9 mouse cellular contexts compared by ENCODE assay signal in genomic region chr1:120074931-120075330, GRCm38 (mm10). TPM values are rescaled to one million over a fixed set of nuclear protein-coding genes. Genes with fewer than 3 reads are reported as not detected.
DNase-seq lines count a peak whose midpoint lies in the region; ATAC-seq and TF ChIP-seq lines count a peak whose summit lies in the region.
"Had no signal": no experiment of that assay in that cellular context is flagged by ENCODE, and none has a peak within 500 bp of the region (broad histone marks: within the 10 kb centered on the region; RNA-seq: fewer than 3 reads in every experiment).

No protein-coding gene starts in this region.

- TF ChIP-seq EP300 in stomach, postnatal 0 days (optimal IDR thresholded peaks at IDR 0.05), result no peak

- H3K9me3 ChIP-seq in lung, embryonic 15.5 days, result no peaks in the 10 kb centered on the region
- no peaks in the 10 kb centered on the region for H3K9me3 ChIP-seq in stomach, postnatal 0 days (ENCODE audit: control insufficient read depth, low read length)
- no peaks in the 10 kb centered on the region for H3K9me3 ChIP-seq in midbrain, embryonic 13.5 days
- H3K9me3 ChIP-seq: hindbrain, embryonic 15.5 days had no signal

- 58% methylated on average over 4 of the region's 4 CpGs for WGBS in lung, embryonic 15.5 days
- 19% methylated on average over 4 of the region's 4 CpGs for WGBS in kidney, adult 2 months
- WGBS in stomach, postnatal 0 days, result 76% methylated on average over 4 of the region's 4 CpGs
- 70% methylated on average over 4 of the region's 4 CpGs for WGBS in midbrain, embryonic 13.5 days

- no peak overlapping the region for H3K9ac ChIP-seq in lung, embryonic 15.5 days
- no peak overlapping the region for H3K9ac ChIP-seq in stomach, postnatal 0 days (ENCODE audit: low read length)
- no peak overlapping the region for H3K9ac ChIP-seq in midbrain, embryonic 13.5 days (replicated peaks)
- H3K9ac ChIP-seq: hindbrain, embryonic 15.5 days had no signal

- peak overlapping the region; percentile 15; the same call in 1 of the 2 replicates for H3K27ac ChIP-seq in lung, embryonic 15.5 days
- peak overlapping the region; percentile 40 for H3K27ac ChIP-seq in kidney, adult 2 months (ENCODE audit: insufficient read depth, low read depth, low read length)
- H3K27ac ChIP-seq in stomach, postnatal 0 days (replicated peaks), result peak overlapping the region; percentile 49; the same call in 1 of the 2 replicates
- H3K27ac ChIP-seq in midbrain, embryonic 13.5 days, result no peak overlapping the region
- H3K27ac ChIP-seq: hindbrain, embryonic 15.5 days had no signal

- no peak for TF ChIP-seq POLR2A in kidney, adult 2 months (IDR thresholded peaks at IDR 0.05; ENCODE audit: low read depth, low read length)

- ATAC-seq in lung, embryonic 15.5 days (ENCODE audit: borderline replicate concordance, extremely low read depth, low FRiP score, low TSS enrichment), result no peak
- no peak for ATAC-seq in stomach, postnatal 0 days (ENCODE audit: low FRiP score, low TSS enrichment)
- no peak for ATAC-seq in midbrain, embryonic 13.5 days

- TF ChIP-seq CTCF in kidney, adult 2 months (conservative IDR thresholded peaks at IDR 0.05; ENCODE audit: insufficient read depth, insufficient read length, low read depth, low read length), result no peak
- no peak for TF ChIP-seq CTCF in stomach, postnatal 0 days (IDR thresholded peaks at IDR 0.05; ENCODE audit: low read depth)

- DNase-seq in cerebellum, adult 11-12 months, result peak; percentile 26
- DNase-seq in cerebellum, postnatal 4 days (ENCODE audit: low spot score in 2 of 2), result no peak
- DNase-seq in lung, postnatal 14 days, result no peak
- DNase-seq in kidney, adult 2 months, result peak; percentile 78
- DNase-seq in stomach, postnatal 0 days (ENCODE audit: low spot score), result no peak
- no peak for DNase-seq in frontal cortex, postnatal 36 days (ENCODE audit: low spot score in 2 of 2)

- H3K36me3 ChIP-seq in lung, embryonic 15.5 days, result no peaks in the 10 kb centered on the region
- H3K36me3 ChIP-seq in kidney, adult 2 months (ENCODE audit: control insufficient read depth, insufficient read depth, low read length), result no peaks in the 10 kb centered on the region
- H3K36me3 ChIP-seq in stomach, postnatal 0 days (ENCODE audit: control insufficient read depth, insufficient read depth, low read length), result no peaks in the 10 kb centered on the region
- H3K36me3 ChIP-seq in midbrain, embryonic 13.5 days, result no peaks in the 10 kb centered on the region
- H3K36me3 ChIP-seq: hindbrain, embryonic 15.5 days had no signal

- peaks cover 18% of the 10 kb centered on the region for H3K4me1 ChIP-seq in lung, embryonic 15.5 days
- H3K4me1 ChIP-seq in kidney, adult 2 months (ENCODE audit: control insufficient read depth, insufficient read depth, low read length), result peaks cover 28% of the 10 kb centered on the region
- peaks cover 5% of the 10 kb centered on the region; the same call in 1 of the 2 replicates for H3K4me1 ChIP-seq in stomach, postnatal 0 days (replicated peaks; ENCODE audit: control insufficient read depth, insufficient read depth)
- peaks cover 20% of the 10 kb centered on the region for H3K4me1 ChIP-seq in midbrain, embryonic 13.5 days (replicated peaks)

- H3K27me3 ChIP-seq in lung, embryonic 15.5 days, result no peaks in the 10 kb centered on the region; the same call in 1 of the 2 replicates
- no peaks in the 10 kb centered on the region for H3K27me3 ChIP-seq in kidney, adult 2 months (replicated peaks; ENCODE audit: control insufficient read depth, insufficient read depth, low read length)
- no peaks in the 10 kb centered on the region for H3K27me3 ChIP-seq in stomach, postnatal 0 days (ENCODE audit: control insufficient read depth, insufficient read depth, low read length)
- H3K27me3 ChIP-seq in midbrain, embryonic 13.5 days, result peaks cover 51% of the 10 kb centered on the region

- no peak overlapping the region for H3K4me2 ChIP-seq in lung, embryonic 15.5 days
- H3K4me2 ChIP-seq in stomach, postnatal 0 days (replicated peaks; ENCODE audit: low read depth), result no peak overlapping the region
- no peak overlapping the region for H3K4me2 ChIP-seq in midbrain, embryonic 13.5 days (replicated peaks)

- no peak overlapping the region for H3K4me3 ChIP-seq in lung, embryonic 15.5 days
- H3K4me3 ChIP-seq in kidney, adult 2 months (ENCODE audit: insufficient read depth, low read depth, low read length), result no peak overlapping the region
- no peak overlapping the region for H3K4me3 ChIP-seq in stomach, postnatal 0 days (ENCODE audit: low read depth, low read length)
- H3K4me3 ChIP-seq in midbrain, embryonic 13.5 days (replicated peaks), result no peak overlapping the region
- H3K4me3 ChIP-seq: hindbrain, embryonic 15.5 days had no signal

RNA-seq across cellular contexts. Expression of gene Tmem37, which starts 1.1 kb away (rescaled TPM):
- 9.0 and 9.1 TPM in 2 replicates for polyA plus RNA-seq in lung, embryonic 15.5 days (2015; fragmentation: Nextera tagmentation; extraction: Ambion mirVana)
- 232 and 266 TPM in 2 replicates for polyA plus RNA-seq in kidney, adult 2 months (2012; rRNA removed)
- polyA plus RNA-seq in stomach, postnatal 0 days (2015; fragmentation: Nextera tagmentation; extraction: Ambion mirVana), result 7.8 and 8.8 TPM in 2 replicates
- polyA plus RNA-seq in midbrain, embryonic 13.5 days (2015; fragmentation: Nextera tagmentation; extraction: Ambion mirVana), result 6.0 and 6.2 TPM in 2 replicates

RNA-seq across cellular contexts. Expression of gene Dbi, which starts 45.9 kb away (rescaled TPM):
- polyA plus RNA-seq in lung, embryonic 15.5 days (2015; fragmentation: Nextera tagmentation; extraction: Ambion mirVana), result 442 and 452 TPM in 2 replicates
- polyA plus RNA-seq in kidney, adult 2 months (2012; rRNA removed), result 1,108 and 1,337 TPM in 2 replicates
- polyA plus RNA-seq in stomach, postnatal 0 days (2015; fragmentation: Nextera tagmentation; extraction: Ambion mirVana), result 1,663 and 1,741 TPM in 2 replicates
- 654 and 688 TPM in 2 replicates for polyA plus RNA-seq in midbrain, embryonic 13.5 days (2015; fragmentation: Nextera tagmentation; extraction: Ambion mirVana)

RNA-seq across cellular contexts. Expression of gene 3110009E18Rik, which starts 46.1 kb away (rescaled TPM):
- 14.4 and 14.7 TPM in 2 replicates for polyA plus RNA-seq in lung, embryonic 15.5 days (2015; fragmentation: Nextera tagmentation; extraction: Ambion mirVana)
- 4.3 and 5.1 TPM in 2 replicates for polyA plus RNA-seq in kidney, adult 2 months (2012; rRNA removed)
- 10.1 and 11.9 TPM in 2 replicates for polyA plus RNA-seq in stomach, postnatal 0 days (2015; fragmentation: Nextera tagmentation; extraction: Ambion mirVana)
- polyA plus RNA-seq in midbrain, embryonic 13.5 days (2015; fragmentation: Nextera tagmentation; extraction: Ambion mirVana), result 20.7 and 21.8 TPM in 2 replicates

Comparison
In these comparisons a context has a peak if more than half of its experiments do, and no peak if none do; other contexts are left out.
1. DNase-seq: peak in cerebellum, adult 11-12 months (single experiment) and kidney, adult 2 months (single experiment); none in cerebellum, postnatal 4 days (0 of 2), lung, postnatal 14 days (single experiment), stomach, postnatal 0 days (single experiment) and frontal cortex, postnatal 36 days (0 of 2).
2. RNA of gene Tmem37, which starts 1.1 kb away (polyA plus RNA-seq): 232 to 266 TPM in kidney, adult 2 months; 9.0 to 9.1 TPM in lung, embryonic 15.5 days, 7.8 to 8.8 TPM in stomach, postnatal 0 days and 6.0 to 6.2 TPM in midbrain, embryonic 13.5 days; every median in the first group is over 10 times any median in the second.